Mouse (Mus musculus) lung, adult 2 months (tissue): ENCODE measurements around the gene Lenep.

ENCODE experiments used
- CTCF ChIP-seq: fragments of 200-500 bp; IDR thresholded peaks from 2 replicates; pipeline ENCODE4 v1.5.1; 2011; ENCODE audit warnings: mild to moderate bottlenecking, low read length, control low read depth; ENCODE audit not compliant: insufficient read depth
- POLR2A ChIP-seq: fragments of 200-500 bp; IDR thresholded peaks from 2 replicates; pipeline ENCODE4 v1.6.1; 2011; ENCODE audit warnings: low read depth, mild to moderate bottlenecking, control low read depth, low read length, borderline replicate concordance; ENCODE audit errors: extremely low read depth

DNA sequence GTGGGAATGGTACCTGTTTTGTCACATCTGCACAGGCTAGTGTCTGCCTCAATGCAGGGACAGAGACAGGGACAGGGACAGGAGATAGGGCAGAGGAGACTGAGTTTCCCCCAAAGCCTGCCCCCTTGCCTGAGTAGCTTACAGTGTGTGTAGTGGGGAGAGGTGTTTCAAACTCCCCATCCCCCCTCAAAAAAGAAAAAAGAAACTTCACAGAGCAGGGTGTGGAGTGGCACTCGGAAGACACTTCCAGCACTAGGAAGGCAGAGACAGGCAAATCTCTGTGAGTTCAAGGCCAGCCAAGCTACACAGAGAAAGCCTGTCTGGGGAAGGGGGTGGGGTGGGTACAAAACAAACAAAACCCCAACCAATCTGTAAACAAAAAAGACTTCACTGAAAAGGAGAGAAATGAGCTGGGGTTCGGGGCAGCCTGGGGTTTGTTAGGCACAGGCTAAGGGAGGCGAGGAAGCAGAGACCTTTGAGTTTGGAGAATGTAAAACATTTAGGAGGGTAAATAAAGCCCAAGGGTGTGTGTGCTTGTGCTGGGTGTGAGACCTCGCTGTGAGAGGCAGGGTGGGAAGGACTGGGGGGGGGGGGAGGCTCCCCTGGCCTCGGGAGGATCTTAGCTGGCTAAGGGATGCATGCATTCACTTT lies 28.9 kb downstream of the Lenep start:
- TF ChIP-seq POLR2A (no peak), CTCF (no peak)
